Mouse (Mus musculus) induced T-regulatory cell, adult 2 months (primary cell): ENCODE measurements around the gene Emc7.
A peak's percentile ranks its signal among the peaks of the same experiment; 100 is the strongest.

Experiments
- DNase-seq: peaks from one replicate; pipeline ENCODE4 v3.0.0-alpha.2; 2012; ENCODE audit warnings: low read depth

Gene Emc7

DNA sequence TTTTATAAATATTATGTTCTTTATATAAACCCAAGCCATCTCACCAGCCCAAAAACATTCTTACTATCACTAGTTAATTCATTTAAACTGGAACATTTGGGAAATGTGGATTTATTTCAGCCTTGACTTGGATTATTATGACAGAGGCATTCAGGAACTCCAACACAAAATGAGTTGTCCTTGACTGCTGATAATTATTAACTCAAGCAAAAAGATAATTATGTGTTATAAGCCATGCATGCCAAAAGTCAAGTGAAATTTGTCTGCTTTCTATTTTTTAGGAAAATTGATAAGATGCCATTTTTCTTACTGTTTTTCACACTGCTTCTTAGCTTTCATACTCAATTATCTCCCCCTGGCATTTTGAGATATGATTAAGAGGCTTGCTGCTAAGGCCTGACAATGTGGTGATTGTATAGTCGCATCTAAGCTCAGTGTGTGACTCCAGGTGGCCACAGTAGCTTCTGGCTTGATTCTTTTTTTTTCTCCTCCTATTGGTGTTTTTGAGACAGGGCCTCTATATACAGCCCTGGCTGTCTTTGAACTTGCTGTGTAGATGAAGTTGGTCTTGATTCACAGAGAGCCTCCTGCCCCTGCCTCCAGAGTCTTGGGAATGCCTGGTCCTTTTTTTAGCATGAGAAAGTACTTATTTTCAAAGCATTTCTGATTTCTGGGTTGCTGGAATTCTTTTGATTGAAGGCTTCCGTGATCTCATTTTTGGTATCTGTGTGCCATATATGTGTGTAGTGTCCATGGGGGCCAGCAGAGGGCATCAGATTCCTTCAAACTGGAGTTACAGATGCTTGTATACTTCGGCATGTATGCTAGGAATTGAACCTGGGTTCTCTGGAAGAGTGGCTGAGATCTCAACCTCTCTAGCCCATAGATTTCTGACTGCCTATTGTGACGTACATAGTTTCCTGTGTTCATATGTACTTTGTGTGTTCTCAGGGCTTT is 66.0 kb downstream of the Emc7 start:
- DNase-seq: peak; percentile 23
